Mouse (Mus musculus) spleen, postnatal 0 days (tissue): ENCODE measurements around the gene Pdc. TPM values are rescaled to one million over a fixed set of nuclear protein-coding genes. Genes with fewer than 3 reads are reported as not detected.

Experiments
- polyA plus RNA-seq: library from polyadenylated mRNA; unstranded; fragments of >200 nt; fragmentation: Nextera tagmentation; extraction: Ambion mirVana; gene quantifications from 2 replicates; pipeline ENCODE4 v1.2.1, GENCODE M21; 2015

The Pdc gene
- polyA plus RNA-seq, result not detected in 2 replicates

GRCm38 (mm10) chr1:150319205-150319604 is at the start of gene Pdc:
Pdc (plus strand) TSS chr1:150319417.

Other genes with a start within 250 kb of the Pdc start
- 0.14 and 0.15 TPM in 2 replicates for gene Ptgs2, start 219.4 kb upstream of the Pdc start, polyA plus RNA-seq
- gene Tpr, start 73.4 kb downstream of the Pdc start, polyA plus RNA-seq, result 150 and 156 TPM in 2 replicates
- gene Odr4, start 73.7 kb downstream of the Pdc start, polyA plus RNA-seq, result 21.6 and 25.9 TPM in 2 replicates
- gene Prg4, start 146.7 kb downstream of the Pdc start, polyA plus RNA-seq, result 0.61 and 0.75 TPM in 2 replicates